Mouse (Mus musculus): ENCODE data around the gene Mst1r.

The Mst1r gene

GRCm38 (mm10) chr9:107906252-107906966, at the start of gene Mst1r:
Mst1r (plus strand) TSS chr9:107906873.
- DNase-seq (ENCODE audit: low read depth, low spot score): peak; percentile 59

GRCm38 (mm10) chr9:107858343-107858742, 48.3 kb upstream of the Mst1r start:
- no peak for DNase-seq (ENCODE audit: low read depth, low spot score)

DNA sequence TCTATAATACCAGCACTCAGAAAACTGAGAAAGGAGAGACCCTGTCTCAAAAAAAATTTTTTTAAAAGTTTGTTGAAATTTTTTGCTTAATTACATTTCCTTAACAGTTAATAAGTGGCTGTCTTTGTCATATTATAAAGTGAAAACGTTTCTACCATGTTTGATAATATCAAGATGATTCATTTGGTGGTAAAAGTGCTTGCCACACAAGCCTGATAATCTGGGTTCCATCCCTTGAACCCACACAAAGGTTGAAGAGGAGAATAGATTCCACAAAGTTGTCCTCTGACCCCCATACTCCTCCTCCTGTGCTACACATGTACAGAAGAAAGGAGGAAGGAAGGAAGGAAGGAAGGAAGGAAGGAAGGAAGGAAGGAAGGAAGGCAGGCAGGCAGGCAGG, 42.2 kb upstream of the Mst1r start:
- no peak for DNase-seq (ENCODE audit: low read depth, low spot score)

- no peak for DNase-seq (ENCODE audit: low read depth, low spot score)
These were observed 40.6 kb upstream of the Mst1r start for GRCm38 (mm10) chr9:107866081-107866480.

- peak; percentile 95 for DNase-seq (ENCODE audit: low read depth, low spot score)
These were observed 34.1 kb upstream of the Mst1r start for GRCm38 (mm10) chr9:107872350-107873098.

GRCm38 (mm10) chr9:107873137-107873536, 33.5 kb upstream of the Mst1r start, which contains the start of gene Rbm6:
Rbm6 (minus strand) TSS chr9:107873237.
- no peak for DNase-seq (ENCODE audit: low read depth, low spot score)

- no peak for DNase-seq (ENCODE audit: low read depth, low spot score)
These were observed 26.3 kb upstream of the Mst1r start for GRCm38 (mm10) chr9:107880411-107880810.

- peak; percentile 90 for DNase-seq (ENCODE audit: low read depth, low spot score)
These were observed 18.8 kb upstream of the Mst1r start, which contains the start of gene Mon1a for GRCm38 (mm10) chr9:107887804-107888266. Mon1a (plus strand) TSS chr9:107888151.

DNA sequence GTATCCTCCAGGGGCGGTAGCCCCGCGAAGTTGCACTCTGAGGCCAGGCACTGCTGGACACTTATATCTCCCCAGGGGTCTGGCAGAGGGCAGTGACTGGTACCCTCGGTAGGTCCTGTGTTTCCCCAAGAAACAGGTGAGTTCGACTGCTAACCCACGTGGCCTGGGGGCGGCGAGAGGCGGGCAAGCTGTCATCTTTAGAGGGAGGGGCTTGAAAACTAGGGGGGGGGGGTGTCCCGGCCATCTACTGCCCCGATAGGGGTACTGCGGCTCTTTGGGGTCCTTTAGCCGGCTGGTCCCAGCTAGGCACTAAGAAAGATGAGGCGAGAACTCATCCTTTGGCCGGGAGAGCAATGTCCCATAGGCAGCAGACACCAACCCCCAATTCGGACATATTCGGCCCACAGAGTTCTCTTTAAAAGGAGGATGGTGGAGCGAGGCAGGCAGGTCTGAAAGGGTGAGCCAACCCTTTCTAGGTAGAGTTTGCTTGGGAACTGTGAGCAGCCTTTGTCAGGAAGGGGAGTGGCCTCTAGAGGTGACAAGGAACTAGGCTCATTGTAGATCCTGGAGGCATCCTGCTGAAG, 18.3 kb upstream of the Mst1r start:
- no peak for DNase-seq (ENCODE audit: low read depth, low spot score)

DNA sequence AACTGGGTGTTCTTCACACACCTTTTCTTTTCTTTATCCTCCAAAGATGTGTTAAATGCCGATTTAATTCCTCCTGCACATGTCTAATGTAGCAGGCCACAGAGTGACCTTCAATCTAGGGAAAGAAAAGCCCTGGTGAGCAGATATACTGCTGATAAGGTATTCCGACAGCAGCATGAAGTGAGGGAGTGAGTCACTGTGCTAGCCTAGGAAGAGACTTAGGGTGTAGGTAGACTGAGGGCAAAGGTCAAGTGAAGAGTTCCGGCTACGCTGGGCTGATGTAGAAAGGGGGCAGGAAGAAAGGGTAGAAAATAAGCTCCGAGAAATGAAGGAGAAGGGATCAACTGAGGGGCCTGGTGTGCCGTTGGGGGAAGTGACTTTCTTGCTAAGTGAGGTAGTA, 16.4 kb upstream of the Mst1r start:
- DNase-seq (ENCODE audit: low read depth, low spot score): no peak

DNA sequence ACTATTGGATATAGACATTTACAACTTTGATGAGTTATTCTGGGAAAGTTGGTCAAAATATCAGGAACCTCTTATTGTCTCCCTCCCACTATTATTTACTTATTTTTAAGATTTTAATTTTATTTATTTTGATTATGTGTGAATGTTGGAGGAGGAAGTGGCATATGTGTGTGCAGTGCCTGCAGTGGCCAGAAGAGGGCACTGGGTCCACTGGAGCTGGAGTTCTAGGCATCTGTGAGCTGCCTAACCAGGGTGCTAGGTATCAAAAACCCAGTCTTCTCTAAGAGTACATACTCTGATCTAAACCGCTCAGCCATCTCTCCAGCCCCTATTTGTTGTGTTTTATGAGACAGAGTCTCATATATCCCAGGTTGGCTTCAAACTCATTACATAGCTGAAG, 15.7 kb upstream of the Mst1r start:
- DNase-seq (ENCODE audit: low read depth, low spot score): no peak

DNA sequence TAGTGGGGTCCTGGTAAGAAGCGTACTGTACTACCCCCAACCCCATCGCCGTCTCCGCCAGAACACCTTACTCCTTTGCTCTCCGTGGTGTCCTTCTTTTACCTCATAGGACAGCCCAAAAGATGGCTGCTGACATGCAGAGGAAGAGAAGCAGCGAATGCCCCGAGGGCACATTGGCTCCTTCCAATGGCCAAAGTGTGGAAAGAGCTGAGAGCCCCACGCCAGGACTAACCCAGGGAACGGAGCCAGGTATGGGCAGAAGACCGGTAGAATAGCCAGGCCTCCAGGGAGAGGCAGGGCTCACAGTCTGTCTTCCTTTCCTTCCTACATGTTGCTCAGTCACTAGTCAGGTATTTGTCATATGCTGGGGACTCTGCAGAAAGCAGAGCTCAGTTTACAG, 8.1 kb upstream of the Mst1r start:
- DNase-seq (ENCODE audit: low read depth, low spot score): no peak

GRCm38 (mm10) chr9:107899855-107900254, 6.8 kb upstream of the Mst1r start:
- DNase-seq (ENCODE audit: low read depth, low spot score): no peak

- no peak for DNase-seq (ENCODE audit: low read depth, low spot score)
These were observed 5.6 kb upstream of the Mst1r start for GRCm38 (mm10) chr9:107900840-107901626.

DNA sequence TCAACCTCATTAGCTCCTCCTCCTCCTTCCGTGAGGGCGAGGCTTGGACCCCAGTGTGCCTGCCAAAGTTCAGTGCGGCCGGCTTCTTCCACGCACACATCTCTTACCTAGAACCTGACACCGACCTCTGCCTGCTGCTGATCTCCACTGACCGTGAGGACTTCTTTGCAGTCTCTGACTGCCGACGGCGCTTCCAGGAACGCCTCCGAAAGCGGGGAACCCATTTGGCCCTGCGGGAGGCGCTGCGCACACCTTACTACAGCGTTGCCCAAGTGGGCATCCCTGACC, 5.1 kb upstream of the Mst1r start:
- no peak for DNase-seq (ENCODE audit: low read depth, low spot score)

DNA sequence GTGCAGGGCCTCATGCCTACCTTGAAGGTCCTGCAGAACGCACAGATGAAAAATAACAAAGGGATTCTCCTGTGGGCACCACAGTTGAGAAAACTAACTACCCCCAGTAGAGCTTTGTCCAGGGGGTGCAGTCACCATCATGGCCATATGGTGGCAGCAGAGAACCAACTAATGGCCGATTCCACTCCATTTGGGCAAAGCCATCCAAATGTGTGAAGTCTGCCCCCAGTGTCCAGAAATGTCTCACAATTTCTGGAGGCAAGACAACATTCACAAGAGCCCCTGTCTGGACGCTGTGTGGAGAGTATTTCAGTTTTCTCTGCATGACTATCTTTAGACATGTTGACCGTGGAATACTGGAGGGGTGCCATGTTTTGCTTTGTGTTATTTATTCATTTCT, 1.9 kb upstream of the Mst1r start:
- DNase-seq (ENCODE audit: low read depth, low spot score): peak; percentile 75

DNA sequence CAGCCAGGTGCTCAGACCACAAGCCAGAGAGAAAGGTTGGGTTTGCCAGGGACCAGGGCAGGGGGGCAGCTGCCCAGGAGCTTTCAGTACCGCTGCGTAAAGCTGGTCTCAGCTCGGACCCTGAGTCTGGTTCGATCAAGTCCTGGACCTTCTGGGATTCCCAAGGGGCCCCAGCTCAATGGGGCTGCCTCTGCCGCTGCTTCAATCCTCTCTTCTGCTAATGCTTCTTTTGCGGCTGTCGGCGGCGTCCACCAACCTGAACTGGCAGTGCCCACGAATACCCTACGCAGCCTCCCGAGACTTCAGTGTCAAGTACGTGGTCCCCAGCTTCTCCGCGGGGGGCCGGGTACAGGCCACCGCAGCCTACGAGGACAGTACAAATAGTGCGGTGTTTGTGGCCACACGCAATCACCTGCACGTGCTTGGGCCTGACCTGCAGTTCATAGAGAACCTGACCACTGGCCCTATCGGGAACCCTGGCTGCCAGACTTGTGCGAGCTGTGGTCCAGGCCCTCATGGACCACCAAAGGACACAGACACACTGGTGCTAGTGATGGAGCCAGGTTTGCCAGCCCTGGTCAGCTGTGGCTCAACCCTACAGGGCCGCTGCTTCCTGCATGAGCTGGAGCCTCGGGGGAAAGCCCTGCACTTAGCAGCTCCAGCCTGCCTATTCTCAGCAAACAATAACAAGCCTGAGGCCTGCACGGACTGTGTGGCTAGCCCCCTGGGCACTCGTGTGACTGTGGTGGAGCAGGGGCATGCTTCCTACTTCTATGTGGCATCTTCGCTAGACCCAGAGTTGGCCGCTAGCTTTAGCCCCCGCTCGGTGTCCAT, 511 bp downstream of the Mst1r start:
- DNase-seq (ENCODE audit: low read depth, low spot score): no peak

GRCm38 (mm10) chr9:107907801-107908120, 1.1 kb downstream of the Mst1r start:
- DNase-seq (ENCODE audit: low read depth, low spot score): no peak

DNA sequence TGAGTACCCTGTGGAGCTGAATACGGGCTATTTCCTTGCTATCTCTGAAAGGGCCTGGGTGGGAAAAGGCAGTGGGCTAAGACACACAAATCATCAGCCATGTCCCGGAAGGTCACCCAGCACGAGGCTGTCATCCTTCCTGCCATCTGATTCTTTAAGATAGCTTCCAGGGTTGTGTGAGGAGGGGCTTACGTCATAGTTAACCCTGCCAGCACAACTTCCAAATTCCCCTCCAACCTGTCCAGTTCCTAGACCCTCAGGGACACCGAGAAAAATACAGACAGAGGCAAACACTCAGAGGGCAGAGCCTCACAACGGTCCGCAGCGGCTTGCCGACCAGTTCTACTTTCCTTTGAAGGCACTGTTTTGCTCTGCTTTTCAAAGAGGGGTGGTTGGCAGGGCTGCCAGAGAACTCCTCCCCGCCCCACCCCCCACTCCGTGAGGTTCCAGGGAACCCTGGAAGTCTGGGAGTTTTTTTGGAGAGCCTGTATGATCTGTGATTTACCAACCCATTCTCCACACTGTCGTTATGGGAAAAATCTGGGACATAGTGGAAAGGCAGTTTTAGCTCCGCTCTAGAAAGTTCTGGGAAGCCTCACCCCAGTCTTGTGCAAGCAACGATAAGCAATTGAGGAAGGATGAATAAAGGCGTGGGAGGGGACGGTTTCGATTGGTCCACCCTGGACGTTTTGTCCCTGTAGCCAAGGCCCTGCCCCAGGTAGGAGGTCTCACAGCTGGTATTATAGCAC, 1.9 kb downstream of the Mst1r start:
- peak; percentile 57 for DNase-seq (ENCODE audit: low read depth, low spot score)

DNA sequence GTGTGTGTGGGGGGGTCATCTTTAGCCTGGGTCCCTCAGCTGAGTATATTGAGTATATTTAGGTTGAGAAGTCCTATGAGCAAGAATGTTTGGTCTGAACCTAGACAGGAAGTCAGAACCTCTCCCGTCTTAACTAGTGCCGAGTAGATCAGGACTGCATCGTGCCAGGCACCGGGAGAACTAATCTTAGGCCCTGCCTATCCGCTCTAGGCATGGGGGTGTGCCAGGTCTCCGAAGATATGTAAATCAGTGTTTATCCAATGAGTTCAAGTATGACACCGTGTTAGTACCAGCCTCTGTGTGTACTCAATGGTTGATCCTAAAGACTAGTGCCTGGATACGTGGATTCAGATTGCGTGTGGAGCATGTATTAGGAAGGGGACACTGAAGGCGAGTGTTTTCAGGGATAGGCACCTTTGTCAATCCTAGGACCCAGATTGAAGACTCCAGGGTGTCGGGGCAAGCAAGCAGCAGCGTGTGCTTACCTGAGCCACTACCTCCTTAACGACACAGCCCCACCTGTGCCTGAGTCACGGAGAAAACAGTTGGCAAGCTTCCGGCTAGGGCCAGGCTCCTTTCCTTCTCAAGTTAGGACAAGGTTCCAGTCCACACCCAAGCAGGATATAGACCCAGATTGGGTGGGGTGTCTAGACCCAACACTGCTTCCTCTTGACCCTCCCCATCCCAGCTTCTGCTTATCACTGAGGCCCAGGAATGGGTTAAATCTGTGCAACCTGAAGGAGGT, 3.5 kb downstream of the Mst1r start:
- DNase-seq (ENCODE audit: low read depth, low spot score): no peak
